Mouse (Mus musculus) liver (tissue): ENCODE measurements at regions not wholly inside any gene's neighbourhood (a gene's known extent, or its start where the extent isn't known, plus 50 kb on each side); places are given as distances from the start of the nearest gene placed in this dataset.

ENCODE experiments used
- DNase-seq: peaks from one replicate; pipeline ENCODE4 v3.0.0-alpha.2; 2020; ENCODE audit warnings: mixed read lengths

- no peak for DNase-seq
Measured at GRCm38 (mm10) chr12:118784643-118785042, 61.5 kb upstream of the Sp8 start.

DNA sequence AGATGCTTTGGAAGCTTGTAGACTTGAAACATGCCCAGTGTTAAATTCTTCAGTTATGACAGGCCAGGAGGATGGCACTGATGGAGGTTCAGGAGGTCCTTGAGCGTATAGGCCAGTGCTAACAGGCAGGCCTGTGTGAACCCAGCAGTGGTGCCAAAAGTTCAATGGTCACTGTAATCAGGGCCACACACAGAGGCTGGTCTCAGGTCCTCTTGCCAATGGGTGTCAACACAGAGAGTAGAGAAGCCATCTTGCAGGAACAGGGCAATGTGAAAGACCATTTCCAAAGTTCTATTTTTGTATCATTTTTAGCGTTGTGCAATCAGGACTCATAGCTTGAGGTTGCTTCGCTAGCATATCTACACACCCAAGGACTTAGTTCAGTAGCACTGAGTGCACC lies 64.2 kb upstream of the Sp8 start:
- DNase-seq, result no peak

GRCm38 (mm10) chr12:118775463-118776064 lies 70.6 kb upstream of the Sp8 start:
- DNase-seq, result no peak

DNA sequence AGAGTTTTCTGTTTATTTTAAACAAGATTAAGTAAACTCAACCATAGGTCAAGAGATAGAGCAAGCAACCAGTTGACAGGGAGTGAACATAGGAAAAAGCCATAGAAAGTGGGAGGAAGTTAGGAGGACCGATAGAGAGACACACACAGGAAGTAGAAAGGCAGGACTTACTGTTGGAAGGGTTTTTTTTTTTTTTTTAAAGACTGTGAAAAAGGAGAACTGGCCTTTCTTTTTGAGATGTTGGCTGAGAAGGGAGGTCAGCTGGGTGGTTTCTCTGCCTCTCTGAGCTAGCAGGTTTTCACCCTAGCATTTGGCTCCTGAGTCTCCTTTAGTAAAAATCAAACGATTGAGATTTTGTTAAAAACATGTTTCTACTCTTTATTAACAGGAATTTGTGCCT lies 73.3 kb upstream of the Sp8 start:
- no peak for DNase-seq

GRCm38 (mm10) chr12:118766472-118766871 lies 79.7 kb upstream of the Sp8 start:
- no peak for DNase-seq

GRCm38 (mm10) chr12:118754076-118754475 lies 92.1 kb upstream of the Sp8 start:
- DNase-seq, result no peak

GRCm38 (mm10) chr12:118739103-118739502 lies 107.0 kb upstream of the Sp8 start:
- DNase-seq, result no peak

GRCm38 (mm10) chr12:118725891-118726290 lies 120.2 kb upstream of the Sp8 start:
- no peak for DNase-seq

- DNase-seq, result no peak
Measured at GRCm38 (mm10) chr12:118719878-118720573, 126.1 kb upstream of the Sp8 start.

- DNase-seq, result no peak
Measured at GRCm38 (mm10) chr12:118716824-118717223, 129.3 kb upstream of the Sp8 start.

- DNase-seq, result no peak
Measured at GRCm38 (mm10) chr12:118706626-118707025, 139.5 kb upstream of the Sp8 start.

- DNase-seq, result no peak
Measured at GRCm38 (mm10) chr12:118704826-118705225, 141.3 kb upstream of the Sp8 start.

GRCm38 (mm10) chr12:118703730-118704129 lies 142.4 kb upstream of the Sp8 start:
- no peak for DNase-seq

- DNase-seq, result no peak
Measured at GRCm38 (mm10) chr12:118703068-118703662, 143.0 kb upstream of the Sp8 start.

DNA sequence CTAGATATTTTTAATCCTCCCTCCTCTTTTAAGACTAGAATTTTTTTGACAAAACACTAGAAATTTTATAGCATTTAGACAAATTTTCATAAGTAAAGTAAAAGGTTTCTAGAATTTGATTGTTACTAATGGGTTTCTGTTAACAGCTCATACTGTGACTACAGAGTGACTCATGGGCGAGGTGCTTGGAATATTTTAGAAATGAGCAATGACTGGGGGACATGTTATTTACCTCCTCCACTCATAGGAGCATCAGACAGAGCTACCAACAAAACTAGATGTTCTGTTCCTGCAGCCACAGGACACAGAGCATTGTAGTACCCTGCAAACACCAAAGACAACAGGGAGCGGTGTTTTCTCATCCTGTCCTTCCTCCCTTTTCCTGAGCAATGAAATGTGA lies 144.3 kb upstream of the Sp8 start:
- no peak for DNase-seq

- DNase-seq, result no peak
Measured at GRCm38 (mm10) chr12:118698110-118698509, 148.0 kb upstream of the Sp8 start.

DNA sequence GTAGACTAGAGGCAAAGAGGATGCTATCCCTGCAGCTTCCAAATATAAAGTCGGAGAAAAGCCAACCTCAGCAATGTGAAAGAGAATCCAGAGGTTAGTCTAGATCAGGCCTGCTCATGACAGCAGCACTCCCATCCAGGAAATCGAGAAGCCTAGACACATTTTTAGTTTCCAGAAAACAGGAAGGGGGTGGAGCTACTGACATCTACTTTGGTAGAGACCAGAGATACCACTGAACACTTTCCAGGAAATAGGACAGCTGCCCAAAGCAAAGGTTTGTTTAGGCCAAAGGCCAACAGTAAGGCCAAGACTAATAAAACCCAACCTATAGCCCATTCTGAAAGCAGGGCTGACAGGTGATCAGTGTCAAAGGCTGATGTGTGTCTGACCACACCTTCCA lies 151.4 kb upstream of the Sp8 start:
- DNase-seq, result no peak

DNA sequence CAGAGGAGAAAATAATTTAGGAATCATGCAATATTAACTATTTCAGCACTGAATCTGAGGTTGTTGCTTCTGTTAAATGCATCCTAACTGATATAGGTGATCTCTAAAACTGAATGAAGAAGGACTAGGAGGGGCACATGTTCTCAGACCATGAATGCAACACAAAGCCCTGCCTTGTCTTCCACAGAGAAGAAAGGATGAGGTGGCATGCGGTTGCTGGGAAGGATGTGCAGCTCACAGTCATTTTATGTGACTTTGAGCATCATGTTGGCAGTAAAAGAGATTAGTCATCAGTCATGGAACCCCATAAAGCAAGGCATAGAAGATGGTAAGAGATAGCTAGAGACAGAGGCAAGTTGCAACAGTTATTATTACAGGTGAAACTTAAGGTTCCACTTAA lies 163.2 kb upstream of the Sp8 start:
- no peak for DNase-seq

DNA sequence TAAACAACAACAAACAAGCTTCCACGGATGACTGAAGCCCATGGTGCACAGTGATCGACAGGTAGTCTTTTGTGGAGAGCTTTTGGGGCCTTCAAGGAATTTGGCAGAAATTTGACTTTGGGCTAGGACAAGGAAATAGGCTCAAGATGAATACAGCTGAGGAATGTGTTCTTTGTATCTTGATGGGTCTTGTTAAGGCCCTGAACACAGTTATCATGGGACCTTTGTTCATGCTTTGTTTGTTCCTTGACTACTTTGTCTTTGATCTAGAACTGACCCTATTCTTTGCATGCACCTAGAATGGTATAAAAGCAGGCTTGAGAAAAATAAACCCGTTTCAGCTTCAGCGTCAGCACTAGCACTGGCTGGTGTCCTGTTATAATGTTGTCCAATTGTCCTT lies 168.1 kb upstream of the Sp8 start:
- DNase-seq, result no peak

GRCm38 (mm10) chr12:118661575-118661974 lies 184.6 kb upstream of the Sp8 start:
- no peak for DNase-seq

DNA sequence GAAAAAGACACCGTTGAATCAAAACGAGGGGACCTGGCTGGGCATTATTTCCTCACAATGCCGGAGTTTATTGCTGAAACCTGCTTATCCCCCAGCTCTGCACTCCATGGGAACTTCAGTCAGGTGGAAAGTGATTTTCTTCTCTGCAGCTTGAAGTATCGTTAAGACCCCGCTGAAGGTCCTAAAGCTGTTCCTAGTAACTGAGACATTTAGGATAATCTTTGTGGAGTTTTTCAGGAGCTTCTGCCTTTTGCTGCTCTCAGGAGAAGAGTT lies 185.0 kb upstream of the Sp8 start:
- DNase-seq, result no peak

DNA sequence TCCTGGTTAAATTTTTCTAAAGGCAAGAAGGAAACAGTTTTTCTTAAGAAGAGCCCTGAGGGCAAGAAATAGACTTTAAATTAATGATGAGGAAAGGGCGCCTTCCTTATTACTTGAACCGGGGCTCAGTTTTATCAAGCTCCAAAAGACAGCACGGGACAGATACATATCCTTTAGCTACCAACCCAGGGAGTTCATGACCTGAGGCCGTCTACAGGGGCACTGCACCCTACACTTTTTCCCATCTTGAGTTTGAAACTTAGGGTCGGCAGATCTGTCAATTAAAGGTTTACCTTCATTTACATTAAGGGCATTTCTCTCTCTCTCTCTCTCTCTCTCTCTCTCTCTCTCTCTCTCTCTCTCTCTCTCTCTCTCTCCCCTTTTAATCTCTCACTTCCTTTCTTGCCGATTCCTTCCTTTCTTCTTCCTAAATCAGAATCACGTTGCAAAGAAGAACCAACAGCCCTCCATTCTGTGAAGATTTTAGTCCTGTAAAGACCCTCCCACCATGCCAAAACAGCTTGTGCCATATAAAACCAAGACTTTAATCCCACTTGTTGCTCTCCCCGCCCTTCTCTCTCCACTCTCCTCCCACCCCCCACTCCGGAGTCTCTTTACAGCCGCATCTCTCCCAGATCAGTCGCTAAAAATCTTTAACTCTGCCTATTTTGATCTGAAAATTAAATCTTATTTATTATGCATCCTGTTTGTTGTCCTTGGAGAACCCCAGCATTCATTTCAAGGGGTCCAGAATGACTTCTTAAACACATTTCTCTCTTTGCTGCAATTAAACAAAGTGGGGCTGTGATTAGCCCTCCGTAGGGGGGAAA lies 185.5 kb upstream of the Sp8 start:
- no peak for DNase-seq

DNA sequence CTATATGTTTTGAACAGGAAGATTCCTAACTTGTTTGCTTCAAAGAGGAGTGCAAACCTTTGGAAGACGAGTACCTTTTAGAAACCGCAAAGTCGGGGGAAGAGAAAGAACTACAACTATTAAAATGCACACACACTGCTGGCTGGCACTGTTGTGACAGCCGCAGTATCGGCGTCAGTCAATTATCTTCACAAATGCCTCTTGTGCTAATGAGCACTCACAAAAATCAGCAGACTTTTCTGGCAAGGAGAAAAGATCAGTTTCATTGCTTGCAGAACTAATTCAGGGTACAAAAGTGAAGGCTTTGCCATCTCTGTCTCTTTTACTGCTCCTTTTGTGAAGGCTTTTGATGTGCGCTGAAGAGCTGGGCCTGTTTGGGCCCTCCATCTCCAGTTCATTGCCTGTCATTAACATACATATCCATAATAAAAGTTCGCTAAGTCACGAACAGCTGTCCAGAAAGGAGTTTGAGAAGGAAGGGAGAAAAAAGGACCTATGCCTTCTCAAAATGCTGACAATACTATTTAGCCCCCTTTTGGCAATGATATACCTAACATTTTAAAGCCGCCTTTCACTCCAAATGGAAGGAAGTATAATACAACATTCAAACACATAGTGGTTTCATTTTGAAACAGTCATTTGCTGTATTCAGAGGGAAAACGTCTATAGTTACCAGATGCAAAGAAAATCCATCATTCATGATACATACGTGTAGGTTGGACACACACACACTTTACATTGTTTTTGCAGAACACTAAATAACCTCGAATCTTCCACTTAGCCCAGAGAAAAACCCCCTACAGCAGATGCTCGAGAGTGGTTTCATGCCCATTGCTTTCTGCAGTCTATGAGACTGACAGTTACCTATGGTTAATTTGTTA lies 186.6 kb upstream of the Sp8 start:
- no peak for DNase-seq
